Mouse (Mus musculus) C2C12 (cell line): ENCODE measurements at regions not wholly inside any gene's neighbourhood (a gene's known extent, or its start where the extent isn't known, plus 50 kb on each side); places are given as distances from the start of the nearest gene placed in this dataset.

Experiments
- H3K27me3 ChIP-seq: one replicate; pipeline ENCODE4 v1.6.1; 2011; ENCODE audit not compliant: control insufficient read depth, insufficient read depth, insufficient read length
- H3K36me3 ChIP-seq: one replicate; pipeline ENCODE4 v1.6.1; 2011; ENCODE audit not compliant: control insufficient read depth, insufficient read depth
- H3K4me3 ChIP-seq: one replicate; pipeline ENCODE4 v1.5.1; 2011; ENCODE audit warnings: mild to moderate bottlenecking, control low read depth; ENCODE audit not compliant: poor library complexity, insufficient read depth, severe bottlenecking
- H3K79me2 ChIP-seq: one replicate; pipeline ENCODE4 v1.6.1; 2011; ENCODE audit not compliant: control insufficient read depth, insufficient read depth
- H3K79me3 ChIP-seq: one replicate; pipeline ENCODE4 v1.6.1; 2011; ENCODE audit warnings: low read depth, control low read depth
- H3ac ChIP-seq: one replicate; pipeline ENCODE3; 2011; ENCODE audit warnings: low read depth; ENCODE audit not compliant: control insufficient read depth, insufficient read length
- CEBPB ChIP-seq: IDR thresholded peaks from one replicate; pipeline ENCODE4 v1.6.1; 2011; ENCODE audit warnings: low read depth, mild to moderate bottlenecking, control low read depth, moderate library complexity
- CTCF ChIP-seq: IDR thresholded peaks from one replicate; pipeline ENCODE4 v1.5.1; 2011; ENCODE audit not compliant: control insufficient read depth, insufficient read depth, insufficient read length
- FOSL1 ChIP-seq: IDR thresholded peaks from one replicate; pipeline ENCODE4 v1.8.0; 2011; ENCODE audit warnings: mild to moderate bottlenecking, low read length; ENCODE audit not compliant: poor library complexity, insufficient read depth, severe bottlenecking
- MAX ChIP-seq: IDR thresholded peaks from one replicate; pipeline ENCODE4 v1.6.1; 2011; ENCODE audit warnings: mild to moderate bottlenecking, control low read depth
- MYOD1 ChIP-seq: IDR thresholded peaks from one replicate; pipeline ENCODE4 v1.6.1; 2011; ENCODE audit warnings: low read depth; ENCODE audit not compliant: control insufficient read depth, insufficient read length
- MYOG ChIP-seq: IDR thresholded peaks from one replicate; pipeline ENCODE4 v1.6.1; 2011; ENCODE audit not compliant: control insufficient read depth, insufficient read length; ENCODE audit errors: extremely low read depth
- USF1 ChIP-seq: IDR thresholded peaks from one replicate; pipeline ENCODE4 v1.6.1; 2011; ENCODE audit warnings: low read depth, mild to moderate bottlenecking, control low read depth, moderate library complexity

DNA sequence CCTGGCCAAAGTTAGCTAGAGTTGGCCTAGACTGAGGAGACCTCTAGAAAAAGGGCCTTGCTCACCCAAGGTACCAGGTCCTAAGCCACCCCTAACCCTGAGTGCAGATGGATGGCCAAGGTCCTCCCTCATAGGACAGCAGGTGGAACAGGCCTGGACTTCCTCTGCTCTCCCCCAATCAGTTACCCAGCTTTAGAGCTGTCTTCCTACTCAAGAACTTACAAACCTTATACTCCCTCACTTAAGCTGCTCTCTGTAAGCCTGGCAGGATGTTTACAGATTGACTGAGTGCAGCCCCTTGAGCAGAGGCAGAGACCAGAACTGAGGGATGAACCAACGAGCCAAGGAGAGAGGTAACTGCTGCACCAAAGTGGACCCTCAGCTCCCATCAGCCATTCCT lies 94.5 kb downstream of the Rplp1 start:
- Histone ChIP-seq H3K36me3 (no peaks in the 10 kb centered on the region), H3K27me3 (peaks cover 4% of the 10 kb centered on the region), H3K79me3 (no peaks in the 10 kb centered on the region), H3K4me3 (no peak overlapping the region), H3K79me2 (no peaks in the 10 kb centered on the region), H3ac (no peak overlapping the region)
- TF ChIP-seq CTCF (no peak), CEBPB (no peak), MAX (no peak), USF1 (no peak), MYOG (no peak)

DNA sequence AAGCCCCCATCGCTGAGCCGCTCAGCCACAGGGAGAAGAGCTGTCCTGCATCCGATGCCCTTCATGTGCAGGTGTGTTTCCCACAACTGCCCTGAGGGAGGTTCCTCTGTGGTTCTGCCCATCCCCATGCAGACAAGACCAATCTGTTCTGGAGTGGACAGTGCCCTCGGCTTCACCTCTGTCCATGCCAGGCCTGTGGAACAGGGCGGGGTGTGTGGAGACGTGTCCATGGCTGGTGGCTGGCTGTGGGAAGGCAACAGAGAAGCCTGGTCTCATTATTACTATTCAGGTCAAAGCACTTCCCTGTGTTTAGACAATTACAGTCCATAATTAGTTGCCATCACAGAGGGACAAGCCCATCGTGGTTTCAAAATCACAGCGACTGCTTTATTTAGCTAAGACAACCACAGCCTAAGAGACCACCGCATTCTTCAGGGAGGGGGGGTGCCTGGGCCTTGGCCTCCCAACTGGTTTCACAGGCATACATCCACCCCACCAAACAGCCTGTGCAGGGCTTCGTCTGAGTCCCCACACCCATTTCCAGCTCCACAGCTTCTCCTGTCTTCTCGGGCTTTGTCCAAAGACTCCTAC lies 97.7 kb downstream of the Rplp1 start:
- Histone ChIP-seq H3ac (no peak overlapping the region), H3K79me2 (no peaks in the 10 kb centered on the region), H3K79me3 (no peaks in the 10 kb centered on the region), H3K27me3 (peaks cover 4% of the 10 kb centered on the region), H3K4me3 (no peak overlapping the region), H3K36me3 (no peaks in the 10 kb centered on the region)
- no peak for TF ChIP-seq USF1
- no peak for TF ChIP-seq MYOG
- no peak for TF ChIP-seq CTCF
- TF ChIP-seq MYOD1: no peak
- no peak for TF ChIP-seq CEBPB
- TF ChIP-seq FOSL1: no peak
- no peak for TF ChIP-seq MAX

DNA sequence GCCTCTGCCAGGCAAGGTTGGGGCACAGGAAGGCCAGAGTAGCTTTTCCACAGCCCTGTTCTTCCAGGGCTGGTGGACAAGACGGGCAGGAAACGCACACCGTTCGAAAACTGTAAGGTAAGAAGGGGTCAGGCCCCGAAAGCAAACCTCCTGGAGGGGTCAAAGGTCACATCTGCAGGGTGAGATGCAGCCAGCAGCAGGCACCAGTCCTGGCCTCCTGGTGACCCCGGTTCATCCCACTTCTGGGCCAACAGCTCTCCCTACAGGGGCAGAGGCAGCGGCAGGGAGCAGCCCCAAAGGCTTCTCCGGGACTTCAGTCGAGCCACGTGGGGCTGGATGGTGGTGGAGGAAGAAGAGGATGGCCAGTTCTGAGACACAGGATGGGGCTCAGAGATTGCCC lies 98.3 kb downstream of the Rplp1 start:
- Histone ChIP-seq H3K4me3 (no peak overlapping the region), H3K79me2 (no peaks in the 10 kb centered on the region), H3K36me3 (no peaks in the 10 kb centered on the region), H3K79me3 (no peaks in the 10 kb centered on the region), H3K27me3 (peaks cover 4% of the 10 kb centered on the region), H3ac (no peak overlapping the region)
- TF ChIP-seq MYOG: no peak
- no peak for TF ChIP-seq MAX
- no peak for TF ChIP-seq FOSL1
- TF ChIP-seq USF1: no peak
- TF ChIP-seq MYOD1: no peak
- no peak for TF ChIP-seq CEBPB
- TF ChIP-seq CTCF: no peak

DNA sequence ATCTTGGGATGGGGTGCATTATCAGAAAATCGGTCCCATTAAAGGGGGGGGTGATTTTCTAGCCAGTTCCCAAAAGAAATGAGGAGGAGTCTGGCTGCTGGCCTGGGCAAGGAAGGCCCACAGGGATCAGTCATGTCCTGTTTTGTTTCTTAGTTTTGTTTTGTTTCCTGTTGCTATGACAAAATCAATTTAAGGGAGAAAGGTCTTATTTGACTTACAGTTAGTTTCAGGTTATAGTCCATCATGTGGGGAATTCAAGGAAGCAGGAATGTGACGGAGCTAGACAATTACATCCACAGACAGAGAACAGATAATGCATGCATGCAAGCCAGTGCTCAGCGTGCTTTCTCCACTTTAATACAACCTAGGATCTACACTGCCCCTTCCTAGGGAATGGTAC lies 101.1 kb downstream of the Rplp1 start:
- Histone ChIP-seq H3K4me3 (no peak overlapping the region), H3ac (no peak overlapping the region), H3K27me3 (peaks cover 4% of the 10 kb centered on the region), H3K36me3 (no peaks in the 10 kb centered on the region), H3K79me2 (no peaks in the 10 kb centered on the region), H3K79me3 (no peaks in the 10 kb centered on the region)
- TF ChIP-seq CEBPB: no peak
- no peak for TF ChIP-seq MYOG
- no peak for TF ChIP-seq MYOD1
- no peak for TF ChIP-seq MAX
- TF ChIP-seq FOSL1: no peak
- TF ChIP-seq CTCF: no peak
- no peak for TF ChIP-seq USF1

DNA sequence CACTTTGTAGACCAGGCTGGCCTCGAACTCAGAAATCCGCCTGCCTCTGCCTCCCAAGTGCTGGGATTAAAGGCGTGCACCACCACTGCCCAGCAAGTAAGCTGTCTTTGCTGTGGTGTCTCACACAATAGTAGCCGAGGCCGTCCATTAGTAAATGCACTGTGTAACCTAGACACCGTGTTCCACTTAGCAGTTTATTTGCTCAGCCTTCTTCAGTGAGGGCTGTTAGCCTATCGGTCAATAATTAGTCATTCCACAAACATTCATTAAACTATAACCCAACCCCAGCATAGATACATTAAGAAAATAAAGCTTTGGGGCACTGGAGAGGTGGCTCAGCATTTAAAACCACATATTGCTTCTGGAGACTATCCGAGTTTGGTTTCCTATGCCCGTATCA lies 102.0 kb downstream of the Rplp1 start:
- H3K36me3 ChIP-seq: no peaks in the 10 kb centered on the region
- H3K79me3 ChIP-seq: no peaks in the 10 kb centered on the region
- H3K79me2 ChIP-seq: no peaks in the 10 kb centered on the region
- H3ac ChIP-seq: no peak overlapping the region
- H3K27me3 ChIP-seq: peaks cover 6% of the 10 kb centered on the region
- no peak for TF ChIP-seq MAX
- no peak for TF ChIP-seq MYOD1
- TF ChIP-seq CTCF: no peak
- TF ChIP-seq USF1: no peak
- no peak for TF ChIP-seq FOSL1
- TF ChIP-seq MYOG: no peak
- TF ChIP-seq CEBPB: no peak
- no peak overlapping the region for H3K4me3 ChIP-seq

DNA sequence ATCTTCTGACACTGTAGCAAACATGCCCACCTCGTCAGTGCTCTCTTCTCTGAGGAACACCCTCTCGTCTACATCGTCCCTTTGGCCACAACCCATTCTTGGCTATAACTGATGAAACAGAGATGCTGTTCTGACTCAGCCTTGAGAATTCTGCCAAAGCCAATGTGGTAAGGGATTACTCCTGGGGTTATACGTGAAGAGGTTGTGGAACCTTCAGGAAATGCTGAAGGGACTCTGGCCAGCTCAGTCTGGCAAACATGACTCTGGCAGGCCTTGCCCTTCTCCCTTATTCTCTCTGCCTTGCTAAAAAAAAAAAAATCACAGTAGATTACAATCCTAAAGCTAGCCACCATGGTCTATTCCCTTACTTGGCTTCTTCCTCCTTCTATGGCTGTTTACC lies 103.9 kb downstream of the Rplp1 start:
- TF ChIP-seq USF1 (no peak), MYOD1 (no peak), MAX (no peak), MYOG (no peak), FOSL1 (no peak), CTCF (no peak), CEBPB (no peak)
- Histone ChIP-seq H3K27me3 (peaks cover 16% of the 10 kb centered on the region), H3K79me2 (no peaks in the 10 kb centered on the region), H3K36me3 (no peaks in the 10 kb centered on the region), H3ac (no peak overlapping the region), H3K4me3 (no peak overlapping the region), H3K79me3 (no peaks in the 10 kb centered on the region)
